Comparison of ENCODE assay signal across 16 mouse cellular contexts in genomic region chr3:10697698-10698452, GRCm38 (mm10).
"Had no signal": no experiment of that assay in that cellular context is flagged by ENCODE, and none has a peak within 500 bp of the region (broad histone marks: within the 10 kb centered on the region; RNA-seq: fewer than 3 reads in every experiment).

No protein-coding gene starts in this region.

- H3K4me3 ChIP-seq: limb, embryonic 15.5 days; liver, embryonic 13.5 days; lung, embryonic 15.5 days; megakaryocyte, embryonic 14.5 days; neural tube, embryonic 13.5 days had no signal

- ATAC-seq: liver, postnatal 0 days had no signal

- H3K4me1 ChIP-seq: limb, embryonic 15.5 days; liver, embryonic 13.5 days; lung, embryonic 15.5 days; megakaryocyte, embryonic 14.5 days; neural tube, embryonic 13.5 days had no signal

- H3K27me3 ChIP-seq: limb, embryonic 15.5 days; liver, embryonic 13.5 days; lung, embryonic 15.5 days; megakaryocyte, embryonic 14.5 days; neural tube, embryonic 13.5 days had no signal

- H3K9me3 ChIP-seq: limb, embryonic 15.5 days; liver, embryonic 13.5 days; lung, embryonic 15.5 days; megakaryocyte, embryonic 14.5 days; neural tube, embryonic 13.5 days had no signal

- H3K9ac ChIP-seq: limb, embryonic 15.5 days; liver, embryonic 13.5 days; liver, postnatal 0 days; lung, embryonic 15.5 days; neural tube, embryonic 13.5 days had no signal

- DNase-seq: kidney, adult 11 months; kidney, adult 9 months; kidney, postnatal 36 days; layer of hippocampus, adult 9-11 months; layer of hippocampus, postnatal 36 days; liver, embryonic 13.5 days; liver, postnatal 0 days; lung, postnatal 14 days; spleen, adult 18-20 months; thymus, postnatal 36 days had no signal

- H3K27ac ChIP-seq: kidney, postnatal 0 days; limb, embryonic 15.5 days; liver, embryonic 13.5 days; lung, embryonic 15.5 days; macrophage; neural tube, embryonic 13.5 days had no signal

- H3K36me3 ChIP-seq: limb, embryonic 15.5 days; liver, embryonic 13.5 days; lung, embryonic 15.5 days; neural tube, embryonic 13.5 days had no signal

- H3K4me2 ChIP-seq: limb, embryonic 15.5 days; liver, embryonic 13.5 days; lung, embryonic 15.5 days; neural tube, embryonic 13.5 days had no signal
